Mouse (Mus musculus) embryonic facial prominence, embryonic 14.5 days (tissue): ENCODE results near the gene Sbno2. TPM values are rescaled to one million over a fixed set of nuclear protein-coding genes. Genes with fewer than 3 reads are reported as not detected.

Experiments used
- ATAC-seq: fragments of 200-750 bp; cut with Nextera tagmentation; 2 replicates; pipeline ENCODE4 v1.8.0; 2017; ENCODE audit warnings: low read depth, moderate number of reproducible peaks, moderate TSS enrichment
- DNase-seq: peaks from one replicate; pipeline ENCODE4 v3.0.0-alpha.2; 2015; ENCODE audit warnings: low spot score
- H3K27ac ChIP-seq: fragments of 300-500 bp; sonication (generic); replicated peaks from 2 replicates; pipeline ENCODE4 v1.5.1; 2014; ENCODE audit warnings: low read depth, mild to moderate bottlenecking, low read length, moderate library complexity
- H3K27me3 ChIP-seq: fragments of 300-500 bp; sonication (generic); replicated peaks from 2 replicates; pipeline ENCODE4 v1.6.1; 2014; ENCODE audit warnings: low read length; ENCODE audit not compliant: control insufficient read depth, insufficient read depth
- H3K36me3 ChIP-seq: fragments of 300-500 bp; sonication (generic); 2 replicates; pipeline ENCODE4 v1.6.1; 2014; ENCODE audit warnings: low read length, mixed read lengths; ENCODE audit not compliant: control insufficient read depth, insufficient read depth
- H3K4me1 ChIP-seq: fragments of 300-500 bp; sonication (generic); 2 replicates; pipeline ENCODE4 v1.6.1; 2014; ENCODE audit warnings: antibody characterized with exemption, low read length; ENCODE audit not compliant: control insufficient read depth, insufficient read depth
- H3K4me2 ChIP-seq: fragments of 300-500 bp; sonication (generic); 2 replicates; pipeline ENCODE4 v1.6.1; 2014; ENCODE audit warnings: low read depth, mild to moderate bottlenecking, low read length, moderate library complexity, mixed read lengths
- H3K4me3 ChIP-seq: fragments of 300-500 bp; sonication (generic); 2 replicates; pipeline ENCODE4 v1.5.1; 2014; ENCODE audit warnings: low read depth, mild to moderate bottlenecking, low read length
- H3K9ac ChIP-seq: fragments of 300-500 bp; sonication (generic); 2 replicates; pipeline ENCODE4 v1.6.1; 2014; ENCODE audit warnings: low read depth, mild to moderate bottlenecking, low read length, moderate library complexity, mixed read lengths
- H3K9me3 ChIP-seq: fragments of 300-500 bp; sonication (generic); 2 replicates; pipeline ENCODE4 v1.6.1; 2016; ENCODE audit warnings: low read length; ENCODE audit not compliant: control insufficient read depth
- WGBS: fragments of 180-500 bp; shearing (Covaris S2); extraction: QIAGEN DNeasy Blood & Tissue Kit; methylation state at CpG from one replicate; pipeline ENCODE4 v1.1.7; 2014; 5-methylcytosine and 5-hydroxymethylcytosine counted together
- polyA plus RNA-seq: library from polyadenylated mRNA; unstranded; fragments of >200 nt; fragmentation: Nextera tagmentation; extraction: Ambion mirVana; gene quantifications from 2 replicates; pipeline ENCODE4 v1.2.1, GENCODE M21; 2014

Sbno2 gene
- polyA plus RNA-seq, 1 experiment from 2014 or later, result 14.1 TPM

- Histone ChIP-seq H3K4me2 (no peak overlapping the region), H3K4me1 (0 out of 2 replicates have a peak, but pooled peaks cover 7% of the 10 kb centered on the region), H3K27ac (no peak overlapping the region), H3K4me3 (no peak overlapping the region), H3K9ac (no peak overlapping the region; the same call in 1 of the 2 replicates), H3K36me3 (peaks cover 8% of the 10 kb centered on the region), H3K27me3 (no peaks in the 10 kb centered on the region), H3K9me3 (no peaks in the 10 kb centered on the region)
- DNase-seq, result no peak
- no peak for ATAC-seq
- 87% methylated on average over 8 of the region's 9 CpGs for WGBS
Observed at GRCm38 (mm10) chr10:80030191-80030590, 75.2 kb downstream of the Sbno2 start.

- H3K27me3 ChIP-seq, result no peaks in the 10 kb centered on the region
- 94% methylated on average over 13 of the region's 13 CpGs for WGBS
- no peak overlapping the region for H3K9ac ChIP-seq
- H3K4me3 ChIP-seq, result no peak overlapping the region
- no peak for DNase-seq
- H3K36me3 ChIP-seq, result no peaks in the 10 kb centered on the region
- no peak overlapping the region for H3K4me2 ChIP-seq
- H3K9me3 ChIP-seq, result no peaks in the 10 kb centered on the region
- 0 out of 2 replicates have a peak, but pooled peaks cover 7% of the 10 kb centered on the region for H3K4me1 ChIP-seq
- ATAC-seq, result no peak
- H3K27ac ChIP-seq, result no peak overlapping the region
Observed at GRCm38 (mm10) chr10:80028521-80028846, 76.9 kb downstream of the Sbno2 start.

DNA sequence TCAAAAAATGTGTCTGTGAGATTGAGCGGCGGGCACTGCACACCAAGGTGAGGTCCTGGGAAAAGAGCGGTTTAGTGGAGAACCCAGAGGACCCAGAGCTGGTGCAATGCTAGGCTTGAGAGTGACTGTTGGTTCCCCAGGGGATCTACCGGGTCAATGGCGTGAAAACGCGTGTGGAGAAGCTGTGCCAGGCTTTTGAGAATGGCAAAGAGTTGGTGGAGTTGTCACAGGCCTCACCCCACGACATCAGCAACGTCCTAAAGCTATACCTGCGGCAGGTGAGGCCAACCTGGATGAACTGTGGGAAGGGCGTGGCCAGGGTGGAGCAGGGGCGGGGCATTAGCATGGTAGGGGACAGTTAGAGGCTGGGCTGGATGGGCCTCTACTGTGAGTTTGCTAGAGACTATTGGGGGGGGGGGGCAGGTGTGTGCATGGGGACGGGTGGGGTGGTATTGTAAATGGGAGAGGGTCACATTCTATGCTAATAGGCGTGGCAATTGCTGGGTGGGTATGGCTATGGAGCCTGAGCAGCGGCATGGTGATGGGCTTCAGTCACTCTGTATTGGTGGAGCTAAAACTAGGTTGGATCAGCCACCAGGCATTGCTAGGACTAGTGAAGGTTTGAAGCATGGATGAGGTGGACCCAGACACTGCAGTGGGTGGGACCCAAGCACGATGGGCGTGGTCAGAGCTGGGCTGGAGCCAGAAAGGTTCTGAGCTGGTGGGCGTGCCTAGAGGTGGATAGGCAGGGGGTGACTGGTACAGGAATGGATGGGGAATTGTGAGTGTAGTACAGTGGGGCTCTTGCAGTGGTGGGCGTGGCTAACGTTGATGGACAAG is 77.5 kb downstream of the Sbno2 start:
- H3K4me2 ChIP-seq, result no peak overlapping the region
- 0 out of 2 replicates have a peak, but pooled peaks cover 4% of the 10 kb centered on the region for H3K4me1 ChIP-seq
- 74% methylated on average over 19 of the region's 20 CpGs for WGBS
- H3K9me3 ChIP-seq, result no peaks in the 10 kb centered on the region
- no peaks in the 10 kb centered on the region for H3K27me3 ChIP-seq
- ATAC-seq, result no peak
- DNase-seq, result no peak
- no peaks in the 10 kb centered on the region for H3K36me3 ChIP-seq
- H3K9ac ChIP-seq, result no peak overlapping the region
- no peak overlapping the region for H3K27ac ChIP-seq
- H3K4me3 ChIP-seq, result no peak overlapping the region

DNA sequence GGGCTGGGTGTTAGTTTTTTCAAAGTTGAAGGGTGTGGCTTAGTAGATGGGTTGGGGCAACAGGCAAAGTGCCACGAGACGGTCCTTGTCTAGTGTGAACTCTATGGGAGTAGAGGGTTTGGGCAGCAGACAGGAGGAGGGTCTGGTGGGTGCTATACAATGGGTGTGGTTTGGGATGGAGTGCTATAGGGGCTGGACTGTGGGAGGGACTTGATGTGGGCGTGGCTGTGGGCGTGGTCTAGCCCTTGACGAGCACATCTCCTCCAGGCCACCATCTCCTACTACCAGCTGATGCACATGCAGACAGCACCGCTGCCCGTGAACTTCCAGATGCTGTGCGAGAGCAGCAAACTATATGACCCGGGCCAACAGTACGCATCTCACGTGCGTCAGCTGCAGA is 79.5 kb downstream of the Sbno2 start:
- Histone ChIP-seq H3K9me3 (no peaks in the 10 kb centered on the region), H3K9ac (no peak overlapping the region), H3K36me3 (no peaks in the 10 kb centered on the region), H3K27me3 (no peaks in the 10 kb centered on the region), H3K4me2 (no peak overlapping the region), H3K4me3 (no peak overlapping the region), H3K27ac (no peak overlapping the region), H3K4me1 (no peaks in the 10 kb centered on the region)
- DNase-seq, result no peak
- no peak for ATAC-seq
- WGBS, result 65% methylated on average over 12 of the region's 12 CpGs

GRCm38 (mm10) chr10:80025463-80025862 is 79.9 kb downstream of the Sbno2 start:
- Histone ChIP-seq H3K9ac (no peak overlapping the region), H3K4me1 (no peaks in the 10 kb centered on the region), H3K4me3 (no peak overlapping the region), H3K36me3 (no peaks in the 10 kb centered on the region), H3K27me3 (no peaks in the 10 kb centered on the region), H3K27ac (no peak overlapping the region), H3K9me3 (no peaks in the 10 kb centered on the region), H3K4me2 (no peak overlapping the region)
- no peak for ATAC-seq
- no peak for DNase-seq
- WGBS, result 81% methylated on average over 10 of the region's 10 CpGs

- no peak for ATAC-seq
- no peaks in the 10 kb centered on the region for H3K4me1 ChIP-seq
- H3K9me3 ChIP-seq, result no peaks in the 10 kb centered on the region
- no peak overlapping the region for H3K9ac ChIP-seq
- no peaks in the 10 kb centered on the region for H3K27me3 ChIP-seq
- WGBS, result 45% methylated on average over 4 of the region's 4 CpGs
- no peak for DNase-seq
- H3K27ac ChIP-seq, result no peak overlapping the region
- H3K4me3 ChIP-seq, result no peak overlapping the region
- H3K4me2 ChIP-seq, result no peak overlapping the region
- no peaks in the 10 kb centered on the region for H3K36me3 ChIP-seq
Observed at GRCm38 (mm10) chr10:80025044-80025347, 80.4 kb downstream of the Sbno2 start.

- DNase-seq (no peak), ATAC-seq (no peak)
- H3K4me2 ChIP-seq, result no peak overlapping the region
- 74% methylated on average over 15 of the region's 15 CpGs for WGBS
- no peaks in the 10 kb centered on the region for H3K27me3 ChIP-seq
- no peak overlapping the region for H3K27ac ChIP-seq
- 0 out of 2 replicates have a peak, but pooled peaks cover 3% of the 10 kb centered on the region for H3K4me1 ChIP-seq
- no peak overlapping the region for H3K9ac ChIP-seq
- H3K4me3 ChIP-seq, result no peak overlapping the region
- H3K9me3 ChIP-seq, result no peaks in the 10 kb centered on the region
- H3K36me3 ChIP-seq, result no peaks in the 10 kb centered on the region
Observed at GRCm38 (mm10) chr10:80024229-80025043, 80.9 kb downstream of the Sbno2 start.

GRCm38 (mm10) chr10:80023758-80024157 is 81.6 kb downstream of the Sbno2 start:
- DNase-seq (no peak), ATAC-seq (no peak)
- H3K27me3 ChIP-seq, result no peaks in the 10 kb centered on the region
- H3K9me3 ChIP-seq, result no peaks in the 10 kb centered on the region
- WGBS, result 81% methylated on average over 5 of the region's 5 CpGs
- H3K4me2 ChIP-seq, result no peak overlapping the region
- H3K9ac ChIP-seq, result no peak overlapping the region
- no peak overlapping the region for H3K4me3 ChIP-seq
- H3K36me3 ChIP-seq, result no peaks in the 10 kb centered on the region
- 0 out of 2 replicates have a peak, but pooled peaks cover 9% of the 10 kb centered on the region for H3K4me1 ChIP-seq
- no peak overlapping the region for H3K27ac ChIP-seq
